Mouse (Mus musculus): ENCODE measurements around the gene Lrrc8c.

Lrrc8c gene

DNA sequence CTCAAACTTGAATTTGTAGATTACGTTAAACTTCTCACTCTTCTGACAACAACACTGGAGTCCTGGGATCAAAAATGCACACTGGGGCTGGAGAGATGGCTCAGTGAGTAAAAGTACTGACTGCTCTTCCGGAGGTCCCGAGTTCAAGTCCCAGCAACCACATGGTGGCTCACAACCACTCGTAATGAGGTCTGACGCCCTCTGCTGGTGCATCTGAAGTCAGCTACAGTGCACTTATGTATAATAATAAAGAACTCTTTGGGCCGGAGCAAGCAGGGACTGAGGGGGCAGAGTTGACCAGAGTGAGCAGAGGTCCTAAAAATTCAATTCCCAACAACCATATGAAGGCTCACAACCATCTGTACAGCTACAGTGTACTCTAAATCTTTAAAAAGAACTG, 125.0 kb downstream of the Lrrc8c start:
- no peak for DNase-seq

- no peak for DNase-seq
Measured at GRCm38 (mm10) chr5:105647094-105647493, 127.9 kb downstream of the Lrrc8c start.

DNA sequence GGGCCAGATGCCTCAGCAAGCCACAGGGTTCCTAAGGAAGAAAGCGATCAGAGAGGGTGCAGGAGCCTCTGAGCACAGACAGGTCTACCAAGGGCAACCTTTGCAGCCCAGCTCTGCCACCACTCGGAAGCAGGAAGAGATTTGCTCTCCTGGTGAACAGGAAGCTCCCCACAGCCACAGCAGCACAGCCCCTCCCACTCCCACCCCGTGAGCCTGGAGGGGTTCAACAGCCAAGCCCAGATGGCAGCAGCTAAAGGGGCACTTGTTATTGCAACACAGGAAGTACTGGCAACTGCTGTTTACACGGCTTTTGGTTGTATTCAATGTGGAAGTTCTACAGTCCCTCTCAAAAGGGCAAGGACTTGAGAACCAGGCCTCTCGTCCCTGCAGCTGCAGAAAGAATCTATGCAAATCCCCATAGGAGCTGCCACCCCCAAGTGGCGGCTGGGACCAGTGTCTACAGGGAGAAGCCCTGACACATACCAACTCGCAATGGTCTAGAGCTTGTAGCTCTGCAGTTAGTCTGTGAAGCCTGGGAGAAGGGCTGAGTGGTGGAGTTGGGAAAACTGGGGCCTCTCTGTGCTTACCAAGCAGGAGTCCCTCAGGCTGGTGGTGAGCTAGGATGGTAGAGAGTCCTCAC, 129.6 kb downstream of the Lrrc8c start:
- peak; percentile 65 for DNase-seq

- no peak for DNase-seq
Measured at GRCm38 (mm10) chr5:105649514-105650001, 130.4 kb downstream of the Lrrc8c start.

DNA sequence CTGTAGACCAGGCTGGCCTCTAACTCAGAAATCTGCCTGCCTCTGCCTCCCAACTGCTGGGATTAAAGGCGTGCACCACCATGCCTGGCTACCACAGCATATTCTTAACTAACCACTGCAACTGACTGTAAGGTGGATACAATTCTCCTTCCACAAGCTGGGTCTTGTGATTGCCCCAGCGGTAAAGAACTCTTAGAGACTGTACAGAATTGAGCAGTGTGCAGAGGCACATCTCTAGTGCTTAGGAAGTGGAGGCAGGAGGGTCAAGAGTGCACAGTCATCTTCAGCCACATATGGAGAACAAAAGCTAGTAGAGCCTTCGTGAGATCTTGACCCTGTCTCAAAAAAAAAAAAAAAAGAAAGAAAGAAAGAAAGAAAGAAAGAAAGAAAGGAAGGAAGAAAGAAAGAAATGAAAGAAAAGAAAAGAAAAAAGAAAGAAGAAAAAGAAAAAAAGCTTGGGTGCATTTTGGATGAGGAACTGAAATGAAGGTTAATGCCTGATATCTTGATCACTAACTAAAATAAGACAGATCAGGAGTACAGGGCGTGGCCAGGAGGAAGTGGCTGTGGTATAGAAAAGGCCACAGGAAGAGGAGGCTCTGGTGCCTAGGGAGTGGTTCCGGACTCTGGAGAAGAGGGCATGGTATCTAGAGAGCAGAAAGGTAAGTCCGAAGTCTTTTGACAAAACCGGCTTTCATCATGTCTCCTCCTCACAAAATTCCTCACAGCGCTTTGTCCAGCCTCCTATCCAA, 131.7 kb downstream of the Lrrc8c start:
- DNase-seq: peak; percentile 41

DNA sequence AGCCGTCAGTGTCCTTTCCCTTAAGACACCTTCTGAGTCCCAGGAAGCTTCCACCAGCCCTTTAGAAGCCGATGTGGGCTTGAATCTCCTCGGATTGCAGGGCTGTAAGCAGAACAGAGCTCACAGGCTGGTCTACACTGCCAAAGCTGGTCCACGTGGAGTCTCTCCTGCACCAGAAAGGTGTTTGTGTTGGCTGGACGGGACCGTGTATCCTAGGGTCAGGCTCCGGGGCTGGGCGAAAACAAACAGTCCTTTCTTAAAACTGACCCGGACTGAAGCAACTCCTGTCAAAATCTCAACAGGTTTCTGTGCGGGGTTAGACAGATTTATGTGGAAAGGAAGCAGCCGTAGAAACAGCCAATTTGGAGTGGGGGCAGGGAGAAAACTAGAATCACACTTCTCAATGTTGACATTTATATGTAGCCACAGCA, 132.4 kb downstream of the Lrrc8c start:
- no peak for DNase-seq

DNA sequence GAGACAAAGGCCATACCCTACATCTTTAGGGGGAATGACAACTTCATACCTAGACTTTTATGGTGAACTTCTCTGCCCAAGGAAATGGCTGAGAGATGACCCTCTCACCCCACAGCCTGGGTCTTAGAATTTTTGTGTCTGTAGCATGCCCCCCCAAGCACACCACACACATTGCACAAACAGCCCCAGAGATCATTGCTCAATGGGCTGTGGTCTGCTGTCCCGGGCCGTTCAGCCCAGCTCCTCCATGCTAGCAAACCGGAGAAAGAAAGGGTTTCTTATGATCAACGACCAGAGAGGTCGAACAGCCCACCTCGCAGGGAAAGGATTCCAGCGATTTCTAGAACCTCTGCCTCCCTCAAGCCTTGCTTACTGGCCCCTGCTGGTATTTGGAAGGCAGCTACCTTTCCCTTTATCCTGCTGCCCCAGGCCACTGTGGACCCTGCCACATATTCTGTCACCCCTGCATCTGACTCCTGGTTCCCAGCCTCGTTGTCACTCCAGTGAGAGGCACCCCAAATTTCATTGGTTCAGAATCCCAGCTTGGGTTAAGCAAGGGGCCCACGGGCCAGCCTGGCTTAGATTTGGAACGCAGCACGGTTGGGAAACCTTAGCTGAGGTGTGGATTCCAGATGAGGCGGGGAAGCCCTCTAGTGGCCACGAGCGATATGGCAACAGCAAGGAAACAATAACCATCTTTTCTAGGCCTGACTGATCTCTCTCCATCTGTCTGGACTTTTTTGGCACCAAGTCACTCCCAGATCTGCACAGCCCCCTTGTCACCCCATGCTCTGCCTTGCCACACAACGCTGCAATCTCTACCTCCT, 135.3 kb downstream of the Lrrc8c start:
- peak; percentile 78 for DNase-seq

GRCm38 (mm10) chr5:105655100-105655734, 136.0 kb downstream of the Lrrc8c start:
- no peak for DNase-seq

DNA sequence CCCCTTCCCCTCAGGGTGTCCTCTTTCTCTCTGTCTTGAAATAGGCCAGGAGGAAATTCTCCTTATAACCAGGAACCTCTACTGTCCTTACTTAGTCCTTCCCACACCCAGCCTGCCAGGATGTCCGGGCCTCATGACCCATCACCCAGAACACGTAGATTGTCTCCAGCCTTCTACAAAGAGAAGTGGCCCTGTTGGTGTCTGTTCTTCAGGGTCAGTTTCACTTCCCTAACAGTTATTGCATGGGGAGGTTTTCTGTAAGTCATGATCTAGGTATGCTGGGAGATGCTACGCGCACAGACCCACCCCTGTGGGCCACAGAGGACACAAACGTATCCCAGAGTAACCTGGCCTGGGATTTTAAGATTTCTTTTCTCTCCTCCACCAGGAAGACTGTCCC, 142.7 kb downstream of the Lrrc8c start:
- DNase-seq: no peak

Measured in liver (tissue).